ENCODE assay signal across 18 mouse cellular contexts in genomic region chr3:87015931-87016330, GRCm38 (mm10).
"Had no signal": no experiment of that assay in that cellular context is flagged by ENCODE, and none has a peak within 500 bp of the region (broad histone marks: within the 10 kb centered on the region; RNA-seq: fewer than 3 reads in every experiment).

No protein-coding gene starts in this region.

- DNase-seq: lung, embryonic 14.5 days; lung, postnatal 10 days; lung, postnatal 4 days; midbrain, embryonic 14.5 days; retina, postnatal 1 day; right cerebral cortex, adult 18-20 months; right cerebral cortex, postnatal 25 days; right cerebral cortex, postnatal 4 days; spleen, adult 18-20 months; thymus, adult 18-20 months; thymus, postnatal 14 days; thymus, postnatal 36 days had no signal

- H3K27ac ChIP-seq: midbrain, embryonic 10.5 days; midbrain, embryonic 12.5 days; neural tube, embryonic 13.5 days; neural tube, embryonic 15.5 days had no signal

- H3K9me3 ChIP-seq: midbrain, embryonic 10.5 days; midbrain, embryonic 12.5 days; neural tube, embryonic 13.5 days; neural tube, embryonic 15.5 days had no signal

- ATAC-seq: midbrain, embryonic 16.5 days had no signal

- H3K36me3 ChIP-seq: midbrain, embryonic 10.5 days; midbrain, embryonic 12.5 days; neural tube, embryonic 13.5 days; neural tube, embryonic 15.5 days had no signal

- H3K27me3 ChIP-seq: midbrain, embryonic 12.5 days; neural tube, embryonic 13.5 days; neural tube, embryonic 15.5 days had no signal

- H3K9ac ChIP-seq: lung, embryonic 14.5 days; midbrain, embryonic 12.5 days; neural tube, embryonic 13.5 days; neural tube, embryonic 15.5 days had no signal

- H3K4me2 ChIP-seq: lung, embryonic 14.5 days; midbrain, embryonic 12.5 days; neural tube, embryonic 13.5 days; neural tube, embryonic 15.5 days had no signal

- H3K4me3 ChIP-seq: midbrain, embryonic 10.5 days; midbrain, embryonic 12.5 days; myocyte; neural tube, embryonic 13.5 days; neural tube, embryonic 15.5 days had no signal

- H3K4me1 ChIP-seq: midbrain, embryonic 12.5 days; neural tube, embryonic 13.5 days; neural tube, embryonic 15.5 days had no signal
